Mouse (Mus musculus): ENCODE results near the gene Zfp759. TPM values are rescaled to one million over a fixed set of nuclear protein-coding genes. Genes with fewer than 3 reads are reported as not detected.
"Not testable (repeated sequence)": the region's sequence is repeated elsewhere in the genome, so short reads cannot be mapped to it uniquely, and the experiment has no call there.

Gene Zfp759
- polyA plus RNA-seq, 1 experiment from 2014 or later = 3.9 TPM

- H3K27ac ChIP-seq (ENCODE audit: low read depth, low read length) = no peak overlapping the region
- peak overlapping the region; percentile 56 for H3K4me2 ChIP-seq (ENCODE audit: low read length)
- 4% methylated on average over 9 of the region's 9 CpGs for WGBS
- no peaks in the 10 kb centered on the region; the same call in 1 of the 2 replicates for H3K4me1 ChIP-seq (ENCODE audit: control insufficient read depth, insufficient read depth, low read length)
- peak; percentile 65 for ATAC-seq
- H3K4me3 ChIP-seq (ENCODE audit: low read depth, low read length) = peak overlapping the region; percentile 53
- H3K9me3 ChIP-seq (replicated peaks; ENCODE audit: control insufficient read depth, low read length) = no peaks in the 10 kb centered on the region
- no peak for DNase-seq (ENCODE audit: low spot score)
- H3K9ac ChIP-seq (ENCODE audit: low read length) = peak overlapping the region; percentile 43
- no peaks in the 10 kb centered on the region for H3K27me3 ChIP-seq (replicated peaks; ENCODE audit: control insufficient read depth, insufficient read depth, low read length)
- no peaks in the 10 kb centered on the region for H3K36me3 ChIP-seq (ENCODE audit: control insufficient read depth, insufficient read depth, low read length)
These were observed 12.6 kb upstream of the Zfp759 start for GRCm38 (mm10) chr13:67108821-67109206.

DNA sequence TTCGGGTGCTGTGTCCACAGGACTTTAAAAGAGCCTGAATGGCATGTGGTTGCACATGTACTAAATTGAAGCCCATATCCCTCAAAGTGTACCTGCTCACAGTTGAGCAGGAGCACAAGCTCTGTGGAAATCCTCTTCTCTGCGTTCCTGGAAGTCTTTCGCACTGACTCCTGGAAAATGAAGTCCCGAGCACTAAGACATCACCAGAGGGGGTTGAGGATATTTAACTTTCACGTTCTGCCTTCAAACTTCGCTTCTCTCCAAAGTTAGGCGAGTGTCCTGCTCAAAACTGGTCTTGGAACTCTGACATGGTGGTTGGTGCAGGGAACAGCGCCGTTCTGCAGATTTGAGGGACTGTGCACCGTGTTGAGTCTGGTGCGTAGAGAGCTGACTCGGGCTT is 9.4 kb upstream of the Zfp759 start:
- ATAC-seq (no peak), DNase-seq (ENCODE audit: low spot score) (no peak)
- Histone ChIP-seq H3K27ac (ENCODE audit: low read depth, low read length) (no peak overlapping the region), H3K9ac (ENCODE audit: low read length) (no peak overlapping the region), H3K4me1 (ENCODE audit: control insufficient read depth, insufficient read depth, low read length) (no peaks in the 10 kb centered on the region; the same call in 1 of the 2 replicates), H3K9me3 (replicated peaks; ENCODE audit: control insufficient read depth, low read length) (no peaks in the 10 kb centered on the region), H3K27me3 (replicated peaks; ENCODE audit: control insufficient read depth, insufficient read depth, low read length) (no peaks in the 10 kb centered on the region), H3K4me3 (ENCODE audit: low read depth, low read length) (no peak overlapping the region), H3K4me2 (ENCODE audit: low read length) (no peak overlapping the region), H3K36me3 (ENCODE audit: control insufficient read depth, insufficient read depth, low read length) (no peaks in the 10 kb centered on the region)
- 78% methylated on average over 12 of the region's 12 CpGs for WGBS

DNA sequence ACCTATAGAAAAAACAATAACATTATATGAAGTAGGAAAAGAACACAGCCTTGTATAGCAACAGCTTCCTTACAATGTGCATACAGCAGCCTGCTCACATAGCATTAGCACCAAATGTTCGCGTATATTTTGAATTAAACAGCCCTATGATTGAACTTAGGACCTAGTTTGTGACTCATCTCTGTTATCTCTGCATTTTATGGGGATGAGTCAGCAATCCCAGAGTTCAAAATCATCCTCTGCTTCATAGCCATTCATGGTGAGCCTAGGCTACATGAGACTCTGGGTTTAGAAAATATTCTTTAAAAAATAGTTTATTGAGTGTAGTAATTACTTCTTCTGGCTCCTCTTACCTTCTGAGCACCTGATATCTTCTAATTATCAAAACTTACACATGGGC is 8.2 kb upstream of the Zfp759 start:
- ATAC-seq = no peak
- H3K9me3 ChIP-seq (replicated peaks; ENCODE audit: control insufficient read depth, low read length) = no peaks in the 10 kb centered on the region
- H3K36me3 ChIP-seq (ENCODE audit: control insufficient read depth, insufficient read depth, low read length) = no peaks in the 10 kb centered on the region
- no peak overlapping the region for H3K4me2 ChIP-seq (ENCODE audit: low read length)
- H3K9ac ChIP-seq (ENCODE audit: low read length) = no peak overlapping the region
- 89% methylated on average over 2 of the region's 2 CpGs for WGBS
- H3K27ac ChIP-seq (ENCODE audit: low read depth, low read length) = no peak overlapping the region
- no peak for DNase-seq (ENCODE audit: low spot score)
- no peak overlapping the region for H3K4me3 ChIP-seq (ENCODE audit: low read depth, low read length)
- no peaks in the 10 kb centered on the region for H3K4me1 ChIP-seq (ENCODE audit: control insufficient read depth, insufficient read depth, low read length)
- no peaks in the 10 kb centered on the region for H3K27me3 ChIP-seq (replicated peaks; ENCODE audit: control insufficient read depth, insufficient read depth, low read length)

GRCm38 (mm10) chr13:67116163-67116562 is 5.3 kb upstream of the Zfp759 start, which contains the start of gene Rslcan18:
Rslcan18 (minus strand) TSS chr13:67116263.
- not testable (repeated sequence) for H3K4me3 ChIP-seq (ENCODE audit: low read depth, low read length); H3K27me3 ChIP-seq (replicated peaks; ENCODE audit: control insufficient read depth, insufficient read depth, low read length); H3K9me3 ChIP-seq (replicated peaks; ENCODE audit: control insufficient read depth, low read length); H3K4me1 ChIP-seq (ENCODE audit: control insufficient read depth, insufficient read depth, low read length); H3K36me3 ChIP-seq (ENCODE audit: control insufficient read depth, insufficient read depth, low read length); H3K9ac ChIP-seq (ENCODE audit: low read length); H3K4me2 ChIP-seq (ENCODE audit: low read length); DNase-seq (ENCODE audit: low spot score); ATAC-seq; H3K27ac ChIP-seq (ENCODE audit: low read depth, low read length)
- WGBS = 93% methylated on average over 8 of the region's 8 CpGs

- Histone ChIP-seq H3K4me1 (ENCODE audit: control insufficient read depth, insufficient read depth, low read length) (peaks cover 6% of the 10 kb centered on the region; the same call in 1 of the 2 replicates), H3K9me3 (replicated peaks; ENCODE audit: control insufficient read depth, low read length) (no peaks in the 10 kb centered on the region), H3K36me3 (ENCODE audit: control insufficient read depth, insufficient read depth, low read length) (no peaks in the 10 kb centered on the region), H3K4me3 (ENCODE audit: low read depth, low read length) (no peak overlapping the region), H3K9ac (ENCODE audit: low read length) (no peak overlapping the region), H3K27me3 (replicated peaks; ENCODE audit: control insufficient read depth, insufficient read depth, low read length) (no peaks in the 10 kb centered on the region), H3K4me2 (ENCODE audit: low read length) (no peak overlapping the region), H3K27ac (ENCODE audit: low read depth, low read length) (no peak overlapping the region)
- WGBS = 96% methylated on average over 1 of the region's 1 CpGs
- DNase-seq (ENCODE audit: low spot score) (no peak), ATAC-seq (no peak)
These were observed 3.0 kb downstream of the Zfp759 start for GRCm38 (mm10) chr13:67124460-67124859.

- DNase-seq (ENCODE audit: low spot score); H3K36me3 ChIP-seq (ENCODE audit: control insufficient read depth, insufficient read depth, low read length); H3K27ac ChIP-seq (ENCODE audit: low read depth, low read length); H3K9me3 ChIP-seq (replicated peaks; ENCODE audit: control insufficient read depth, low read length); H3K4me3 ChIP-seq (ENCODE audit: low read depth, low read length); H3K27me3 ChIP-seq (replicated peaks; ENCODE audit: control insufficient read depth, insufficient read depth, low read length); H3K4me1 ChIP-seq (ENCODE audit: control insufficient read depth, insufficient read depth, low read length): not testable (repeated sequence)
- WGBS = 80% methylated on average over 10 of the region's 10 CpGs
- H3K4me2 ChIP-seq (ENCODE audit: low read length) = peak overlapping the region; percentile 76
- H3K9ac ChIP-seq (ENCODE audit: low read length) = peak overlapping the region; percentile 69
- ATAC-seq = peak; percentile 1; the same call in 1 of the 2 replicates
These were observed 6.0 kb downstream of the Zfp759 start for GRCm38 (mm10) chr13:67127507-67127906.

- peak overlapping the region; percentile 69 for H3K4me3 ChIP-seq (ENCODE audit: low read depth, low read length)
- H3K27ac ChIP-seq (ENCODE audit: low read depth, low read length) = no peak overlapping the region
- H3K27me3 ChIP-seq (replicated peaks; ENCODE audit: control insufficient read depth, insufficient read depth, low read length) = no peaks in the 10 kb centered on the region
- 1% methylated on average over 18 of the region's 18 CpGs for WGBS
- DNase-seq (ENCODE audit: low spot score) (peak; percentile 95), ATAC-seq (peak; percentile 98)
- H3K4me2 ChIP-seq (ENCODE audit: low read length) = peak overlapping the region; percentile 76
- no peaks in the 10 kb centered on the region for H3K36me3 ChIP-seq (ENCODE audit: control insufficient read depth, insufficient read depth, low read length)
- no peaks in the 10 kb centered on the region for H3K9me3 ChIP-seq (replicated peaks; ENCODE audit: control insufficient read depth, low read length)
- H3K9ac ChIP-seq (ENCODE audit: low read length) = peak overlapping the region; percentile 69
- peaks cover 6% of the 10 kb centered on the region; the same call in 1 of the 2 replicates for H3K4me1 ChIP-seq (ENCODE audit: control insufficient read depth, insufficient read depth, low read length)
These were observed 6.7 kb downstream of the Zfp759 start for GRCm38 (mm10) chr13:67128038-67128721.

DNA sequence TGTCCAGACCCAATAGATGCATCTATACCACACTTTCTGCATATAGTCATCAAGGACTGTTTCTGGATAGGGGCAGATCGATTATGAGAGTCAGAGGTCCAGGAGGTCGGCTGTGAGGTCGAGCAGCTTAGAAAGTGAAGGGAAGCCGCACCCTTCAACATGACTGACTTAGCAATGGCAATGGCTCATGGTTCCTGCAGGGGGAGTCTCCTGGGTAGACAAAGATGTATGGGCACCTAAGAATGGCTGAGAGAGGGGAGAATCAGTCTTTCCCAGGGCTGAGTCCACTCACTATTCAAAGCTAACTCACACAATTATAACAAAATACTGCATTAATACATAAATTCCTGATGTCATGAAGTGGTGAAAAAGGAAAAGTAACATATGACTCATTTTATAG is 44.7 kb downstream of the Zfp759 start:
- 68% methylated on average over 4 of the region's 4 CpGs for WGBS
- H3K27me3 ChIP-seq (replicated peaks; ENCODE audit: control insufficient read depth, insufficient read depth, low read length); H3K4me3 ChIP-seq (ENCODE audit: low read depth, low read length); H3K4me2 ChIP-seq (ENCODE audit: low read length); H3K9ac ChIP-seq (ENCODE audit: low read length); H3K9me3 ChIP-seq (replicated peaks; ENCODE audit: control insufficient read depth, low read length); H3K4me1 ChIP-seq (ENCODE audit: control insufficient read depth, insufficient read depth, low read length); ATAC-seq; H3K27ac ChIP-seq (ENCODE audit: low read depth, low read length); H3K36me3 ChIP-seq (ENCODE audit: control insufficient read depth, insufficient read depth, low read length); DNase-seq (ENCODE audit: low spot score): not testable (repeated sequence)

- H3K9ac ChIP-seq (ENCODE audit: low read length) = peak within 1 kb of the TSS; percentile 70
These were observed 51.7 kb downstream of the Zfp759 start, which contains the start of gene Rsl1 for GRCm38 (mm10) chr13:67172991-67173722. Rsl1 (plus strand) TSS chr13:67173182.

More at GRCm38 (mm10) chr13:67172991-67173722, 51.7 kb downstream of the Zfp759 start, which contains the start of gene Rsl1:
- Histone ChIP-seq H3K4me2 (ENCODE audit: low read length) (peak within 1 kb of the TSS; percentile 53), H3K4me3 (ENCODE audit: low read depth, low read length) (peak within 1 kb of the TSS; percentile 48)
- not testable (repeated sequence) for H3K27ac ChIP-seq (ENCODE audit: low read depth, low read length); H3K9me3 ChIP-seq (replicated peaks; ENCODE audit: control insufficient read depth, low read length); H3K36me3 ChIP-seq (ENCODE audit: control insufficient read depth, insufficient read depth, low read length); H3K27me3 ChIP-seq (replicated peaks; ENCODE audit: control insufficient read depth, insufficient read depth, low read length); H3K4me1 ChIP-seq (ENCODE audit: control insufficient read depth, insufficient read depth, low read length)
- ATAC-seq = peak; percentile 99
- peak; percentile 78 for DNase-seq (ENCODE audit: low spot score)
- WGBS = under 1% methylated on average over 15 of the region's 17 CpGs

Measured in forebrain, embryonic 14.5 days (tissue).